ENCODE assay signal across 21 mouse cellular contexts in the genomic region with DNA sequence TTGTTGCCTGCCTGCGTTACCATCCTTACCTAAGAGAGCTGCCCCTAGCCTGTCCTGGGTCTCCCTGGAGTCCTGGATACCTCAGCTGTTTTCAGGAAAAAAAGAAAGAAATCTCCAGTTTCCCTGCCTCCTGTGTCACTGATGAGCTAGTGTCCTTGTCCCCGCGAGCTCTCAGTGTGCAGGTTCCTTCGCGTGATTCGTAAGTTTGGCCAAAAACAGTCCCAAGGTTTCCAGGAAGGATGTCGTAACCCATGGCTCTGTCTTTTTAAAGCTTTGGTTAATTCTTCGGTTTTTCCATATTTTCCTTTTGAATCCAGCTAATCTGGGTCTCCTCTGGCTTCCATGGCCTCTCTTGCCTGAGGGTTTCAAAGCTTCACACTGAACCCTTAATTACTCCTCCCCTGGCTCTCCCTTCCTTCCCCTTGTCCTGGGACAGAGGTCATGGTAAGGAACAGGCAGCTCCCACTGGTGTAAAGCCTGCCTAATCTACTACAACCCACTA.
DNase-seq lines count a peak whose midpoint lies in the region; TF ChIP-seq lines count a peak whose summit lies in the region.
"Had no signal": no experiment of that assay in that cellular context is flagged by ENCODE, and none has a peak within 500 bp of the region (broad histone marks: within the 10 kb centered on the region; RNA-seq: fewer than 3 reads in every experiment).

No protein-coding gene starts in this region.

- H3K4me1 ChIP-seq in MEL (ENCODE audit: control insufficient read depth in 1 of 2, insufficient read depth in 2 of 2, low read length in 2 of 2) = peaks cover 0 to 50% of the 10 kb centered on the region in 2 experiments

- no peak overlapping the region; the same call in 1 of the 2 replicates for H3K9ac ChIP-seq in MEL (ENCODE audit: control insufficient read depth, low read depth, low read length, poor library complexity, severe bottlenecking)
- H3K9ac ChIP-seq: embryonic facial prominence, embryonic 12.5 days; embryonic facial prominence, embryonic 15.5 days; forebrain, postnatal 0 days; heart, embryonic 12.5 days; heart, embryonic 15.5 days; hindbrain, embryonic 14.5 days had no signal

- no peak for TF ChIP-seq POLR2A in MEL (IDR thresholded peaks at IDR 0.05; ENCODE audit: control insufficient read depth in 1 of 2, insufficient read depth in 1 of 2, low read depth in 1 of 2, low read length in 2 of 2, poor library complexity in 1 of 2)

- no peak for TF ChIP-seq CTCF in MEL (IDR thresholded peaks at IDR 0.05 in 2 of 3, conservative IDR thresholded peaks at IDR 0.05 in 1 of 3; ENCODE audit: control insufficient read depth in 1 of 3, insufficient read depth in 1 of 3, low read depth in 2 of 3, low read length in 3 of 3, poor library complexity in 1 of 3, severe bottlenecking in 1 of 3)
- no peak for TF ChIP-seq CTCF in left cerebral cortex, adult 2 months (IDR thresholded peaks at IDR 0.05)

- H3K79me2 ChIP-seq in MEL (ENCODE audit: control insufficient read depth, insufficient read depth, low read length, poor library complexity) = no peaks in the 10 kb centered on the region

- H3K36me3 ChIP-seq in MEL (ENCODE audit: control insufficient read depth in 1 of 2, insufficient read depth in 2 of 2, low read length in 2 of 2) = peaks cover 0 to 39% of the 10 kb centered on the region in 2 experiments; a peak in 2 of 4 replicates
- H3K36me3 ChIP-seq: embryonic facial prominence, embryonic 12.5 days; embryonic facial prominence, embryonic 15.5 days; heart, embryonic 12.5 days; heart, embryonic 15.5 days had no signal

- H3K4me3 ChIP-seq in MEL (ENCODE audit: control insufficient read depth in 1 of 2, insufficient read depth in 1 of 2, low read depth in 2 of 2, low read length in 2 of 2) = no peak overlapping the region
- no peak overlapping the region for H3K4me3 ChIP-seq in left cerebral cortex, adult 2 months
- H3K4me3 ChIP-seq: embryonic facial prominence, embryonic 12.5 days; embryonic facial prominence, embryonic 15.5 days; heart, embryonic 12.5 days; heart, embryonic 15.5 days had no signal

- DNase-seq in gastrocnemius, adult 18-20 months (ENCODE audit: low spot score) = peak; percentile 35
- DNase-seq in gastrocnemius, postnatal 10 days = no peak
- DNase-seq in MEL (ENCODE audit: low read depth, low spot score) = no peak
- peak; percentile 44 for DNase-seq in adipocyte (ENCODE audit: low spot score)
- peak; percentile 65 for DNase-seq in adrenal gland, postnatal 14 days
- DNase-seq in urinary bladder, postnatal 14 days (ENCODE audit: low spot score) = no peak
- DNase-seq in left cerebral cortex, adult 2 months (ENCODE audit: extremely low spot score in 1 of 2, low spot score in 2 of 2) = no peak
- DNase-seq: cerebellum, adult 18-20 months; cerebellum, adult 9-11 months; cerebellum, postnatal 25 days; forebrain, postnatal 0 days; gastrocnemius, postnatal 25 days; heart, adult 18-20 months; kidney, adult 18-20 months; kidney, adult 9 months had no signal

- H3K27me3 ChIP-seq in MEL (ENCODE audit: control insufficient read depth in 1 of 2, insufficient read depth in 2 of 2, low read length in 2 of 2) = no peaks in the 10 kb centered on the region
- H3K27me3 ChIP-seq: embryonic facial prominence, embryonic 12.5 days; embryonic facial prominence, embryonic 15.5 days; heart, embryonic 12.5 days; heart, embryonic 15.5 days had no signal

- intact Hi-C loops in left cerebral cortex, adult 2 months (cut with DNase I) = no loop called here

- H3K27ac ChIP-seq in MEL (ENCODE audit: control insufficient read depth, low read depth, low read length) = peak overlapping the region; percentile 85
- H3K27ac ChIP-seq in left cerebral cortex, adult 2 months = no peak overlapping the region
- H3K27ac ChIP-seq: embryonic facial prominence, embryonic 12.5 days; embryonic facial prominence, embryonic 15.5 days; heart, embryonic 15.5 days; hindbrain, embryonic 14.5 days; hindbrain, postnatal 0 days had no signal

- no peaks in the 10 kb centered on the region for H3K9me3 ChIP-seq in MEL (replicated peaks; ENCODE audit: insufficient read depth, low read length)
- H3K9me3 ChIP-seq: embryonic facial prominence, embryonic 12.5 days; embryonic facial prominence, embryonic 15.5 days; heart, embryonic 12.5 days; heart, embryonic 15.5 days had no signal

- no peak for TF ChIP-seq RAD21 in MEL (IDR thresholded peaks at IDR 0.05; ENCODE audit: low read depth, low read length)

- no peak for TF ChIP-seq EP300 in MEL (IDR thresholded peaks at IDR 0.05; ENCODE audit: low read depth in 1 of 2, low read length in 2 of 2)

TF ChIP-seq in MEL, 35 proteins besides CTCF, POLR2A, EP300 and RAD21:
- no peak for TF ChIP-seq NELFE (IDR thresholded peaks at IDR 0.05; ENCODE audit: low read depth, low read length)
- no peak for TF ChIP-seq JUND (IDR thresholded peaks at IDR 0.05; ENCODE audit: low read depth, low read length)
- no peak for TF ChIP-seq MXI1 (IDR thresholded peaks at IDR 0.05; ENCODE audit: low read depth, low read length)
- no peak for TF ChIP-seq BHLHE40 (IDR thresholded peaks at IDR 0.05; ENCODE audit: borderline replicate concordance, low read depth, low read length)
- TF ChIP-seq MAX (IDR thresholded peaks at IDR 0.05; ENCODE audit: low read length) = no peak
- no peak for TF ChIP-seq HCFC1 (IDR thresholded peaks at IDR 0.05; ENCODE audit: low read depth, low read length)
- TF ChIP-seq TBP (IDR thresholded peaks at IDR 0.05; ENCODE audit: low read depth, low read length) = no peak
- no peak for TF ChIP-seq E2F4 (IDR thresholded peaks at IDR 0.05; ENCODE audit: borderline replicate concordance, low read depth, low read length)
- TF ChIP-seq SIN3A (IDR thresholded peaks at IDR 0.05; ENCODE audit: low read length) = no peak
- TF ChIP-seq ETS1 (IDR thresholded peaks at IDR 0.05; ENCODE audit: low read depth, low read length) = no peak
- TF ChIP-seq NRF1 (IDR thresholded peaks at IDR 0.05; ENCODE audit: insufficient read depth, low read depth, low read length, poor library complexity, severe bottlenecking) = no peak
- no peak for TF ChIP-seq ZKSCAN1 (IDR thresholded peaks at IDR 0.05; ENCODE audit: low read depth, low read length)
- TF ChIP-seq ZC3H11A (IDR thresholded peaks at IDR 0.05; ENCODE audit: low read depth, low read length) = no peak
- no peak for TF ChIP-seq MYB (IDR thresholded peaks at IDR 0.05; ENCODE audit: low read depth, low read length)
- no peak for TF ChIP-seq POLR2AphosphoS2 (IDR thresholded peaks at IDR 0.05; ENCODE audit: low read length)
- no peak for TF ChIP-seq USF2 (IDR thresholded peaks at IDR 0.05; ENCODE audit: borderline replicate concordance in 1 of 2, insufficient read depth in 1 of 2, low read depth in 1 of 2, low read length in 2 of 2)
- no peak for TF ChIP-seq GABPA (IDR thresholded peaks at IDR 0.05; ENCODE audit: low read depth, low read length)
- TF ChIP-seq MAFK (IDR thresholded peaks at IDR 0.05; ENCODE audit: borderline replicate concordance, low read depth, low read length) = no peak
- TF ChIP-seq KAT2A (conservative IDR thresholded peaks at IDR 0.05; ENCODE audit: low read depth, low read length) = no peak
- TF ChIP-seq ZNF384 (IDR thresholded peaks at IDR 0.05; ENCODE audit: low read depth, low read length) = no peak

Comparison
In these comparisons a context has a peak if more than half of its experiments do, and no peak if none do; other contexts are left out.
1. DNase-seq: peak in gastrocnemius, adult 18-20 months (single experiment), adipocyte (single experiment) and adrenal gland, postnatal 14 days (single experiment); none in gastrocnemius, postnatal 10 days (single experiment), MEL (single experiment), urinary bladder, postnatal 14 days (single experiment) and left cerebral cortex, adult 2 months (0 of 2).